Mouse (Mus musculus): Measurements from ENCODE around the gene Luc7l3. TPM values are rescaled to one million over a fixed set of nuclear protein-coding genes. Genes with fewer than 3 reads are reported as not detected.

The Luc7l3 gene
- polyA plus RNA-seq, 1 experiment from 2014 or later, result 79.4 TPM

DNA sequence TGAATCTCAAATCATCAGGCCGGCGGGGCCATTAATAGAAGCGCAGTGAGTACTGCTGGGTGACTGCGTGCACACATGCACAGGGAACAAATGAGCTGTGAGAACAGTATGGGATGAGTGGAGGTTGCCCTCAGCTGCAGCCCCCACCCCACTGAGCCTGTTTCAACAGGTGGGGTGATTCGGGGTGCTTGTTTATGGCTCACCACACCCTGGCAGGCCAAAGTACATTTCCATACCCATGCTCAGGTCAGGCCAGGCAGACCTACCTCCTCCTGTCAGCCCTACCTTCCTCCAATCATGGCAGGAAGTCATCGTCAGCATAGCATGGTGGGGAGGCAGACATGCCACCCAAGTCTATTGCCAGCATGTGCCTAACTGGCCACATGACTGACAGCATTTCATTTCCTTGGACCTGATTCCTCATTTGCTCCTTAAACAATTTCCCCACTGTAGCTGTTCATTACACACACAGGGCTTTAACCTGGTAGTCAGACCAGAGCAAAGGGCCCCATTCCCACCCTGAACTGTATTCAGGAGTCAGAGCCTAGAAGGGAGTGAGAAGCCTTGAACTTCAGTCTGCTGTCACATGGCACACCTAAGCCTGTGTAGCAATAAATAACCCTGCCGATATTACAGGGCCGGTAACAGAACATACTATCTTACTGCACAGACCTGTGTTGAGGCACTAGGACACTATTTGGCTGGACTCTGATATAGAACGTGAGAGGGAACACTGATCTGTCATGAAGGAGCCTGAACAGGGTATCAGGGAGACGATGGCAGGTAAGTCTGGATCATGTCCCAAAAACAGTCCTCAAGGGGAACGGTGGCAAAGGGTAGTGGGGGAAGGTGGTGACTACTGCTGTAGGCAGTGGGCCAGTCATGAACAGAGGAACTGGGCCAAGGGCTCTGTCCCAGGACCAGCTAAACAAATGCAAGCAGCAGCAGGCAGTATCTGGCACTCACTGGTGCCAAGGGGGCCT is 40.3 kb downstream of the Luc7l3 start, which contains the start of gene Gm21885:
Gm21885 (plus strand) TSS at position 675 of the 983 bp plus-strand sequence.
- no peak within 1 kb of the TSS for H3K4me2 ChIP-seq (replicated peaks; ENCODE audit: low read depth, low read length)
- no peaks in the 10 kb centered on the region for H3K27me3 ChIP-seq (replicated peaks; ENCODE audit: insufficient read depth, low read length)
- ATAC-seq (no peak), DNase-seq (ENCODE audit: low spot score) (no peak)
- H3K36me3 ChIP-seq (ENCODE audit: insufficient read depth, low read length), result no peaks in the 10 kb centered on the region
- H3K4me1 ChIP-seq (ENCODE audit: insufficient read depth, low read depth, low read length), result no peaks in the 10 kb centered on the region
- no peak for TF ChIP-seq CTCF (IDR thresholded peaks at IDR 0.05)
- no peak for TF ChIP-seq EP300 (IDR thresholded peaks at IDR 0.05)
- no peak within 1 kb of the TSS for H3K4me3 ChIP-seq (ENCODE audit: low read depth, low read length)
- 66% methylated on average over 11 of the region's 11 CpGs for WGBS
- H3K9ac ChIP-seq (replicated peaks; ENCODE audit: low read depth), result no peak within 1 kb of the TSS
- H3K9me3 ChIP-seq (ENCODE audit: low read length), result no peaks in the 10 kb centered on the region
- no peak within 1 kb of the TSS for H3K27ac ChIP-seq (ENCODE audit: low read length)

- no peaks in the 10 kb centered on the region for H3K4me1 ChIP-seq (ENCODE audit: insufficient read depth, low read depth, low read length)
- ATAC-seq, result peak; percentile 81
- no peak overlapping the region for H3K9ac ChIP-seq (replicated peaks; ENCODE audit: low read depth)
- no peaks in the 10 kb centered on the region for H3K27me3 ChIP-seq (replicated peaks; ENCODE audit: insufficient read depth, low read length)
- peak; percentile 95 for DNase-seq (ENCODE audit: low spot score)
- H3K36me3 ChIP-seq (ENCODE audit: insufficient read depth, low read length), result no peaks in the 10 kb centered on the region
- H3K9me3 ChIP-seq (ENCODE audit: low read length), result no peaks in the 10 kb centered on the region
- H3K4me3 ChIP-seq (ENCODE audit: low read depth, low read length), result peak overlapping the region; percentile 34
- H3K4me2 ChIP-seq (replicated peaks; ENCODE audit: low read depth, low read length), result peak overlapping the region; percentile 58
- TF ChIP-seq CTCF (IDR thresholded peaks at IDR 0.05) (peak; percentile 98), EP300 (IDR thresholded peaks at IDR 0.05) (no peak)
- no peak overlapping the region for H3K27ac ChIP-seq (ENCODE audit: low read length)
- WGBS, result 5% methylated on average over 20 of the region's 20 CpGs
Measured at GRCm38 (mm10) chr11:94276869-94277337, 44.9 kb downstream of the Luc7l3 start.

DNA sequence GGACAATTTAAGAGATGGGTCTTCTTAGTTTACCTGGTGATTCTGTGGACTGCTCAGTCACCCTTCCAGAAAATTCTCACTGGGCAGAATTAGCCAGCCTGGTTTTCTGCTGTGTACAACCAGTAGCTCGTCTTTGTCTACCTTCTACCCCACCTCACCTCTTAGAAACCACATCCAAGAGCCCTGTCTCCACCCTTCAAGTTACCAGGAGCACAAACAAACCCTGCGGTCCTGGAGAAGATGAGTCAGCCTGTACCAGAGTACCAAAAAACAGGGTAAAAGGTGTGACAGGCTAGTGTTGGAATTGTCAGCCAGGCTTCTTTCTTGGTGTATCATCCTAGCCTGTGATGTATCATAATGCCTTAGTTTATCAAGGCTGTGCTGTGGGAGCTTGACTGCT is 46.1 kb downstream of the Luc7l3 start:
- Histone ChIP-seq H3K27ac (ENCODE audit: low read length) (no peak overlapping the region), H3K4me3 (ENCODE audit: low read depth, low read length) (no peak overlapping the region), H3K9me3 (ENCODE audit: low read length) (no peaks in the 10 kb centered on the region), H3K27me3 (replicated peaks; ENCODE audit: insufficient read depth, low read length) (no peaks in the 10 kb centered on the region), H3K4me1 (ENCODE audit: insufficient read depth, low read depth, low read length) (no peaks in the 10 kb centered on the region), H3K9ac (replicated peaks; ENCODE audit: low read depth) (no peak overlapping the region), H3K36me3 (ENCODE audit: insufficient read depth, low read length) (no peaks in the 10 kb centered on the region), H3K4me2 (replicated peaks; ENCODE audit: low read depth, low read length) (no peak overlapping the region)
- WGBS, result 78% methylated on average over 2 of the region's 2 CpGs
- DNase-seq (ENCODE audit: low spot score) (no peak), ATAC-seq (no peak)
- TF ChIP-seq EP300 (IDR thresholded peaks at IDR 0.05), result no peak
- TF ChIP-seq CTCF (IDR thresholded peaks at IDR 0.05), result no peak

GRCm38 (mm10) chr11:94275226-94275625 is 46.6 kb downstream of the Luc7l3 start:
- Histone ChIP-seq H3K9me3 (ENCODE audit: low read length) (no peaks in the 10 kb centered on the region), H3K4me1 (ENCODE audit: insufficient read depth, low read depth, low read length) (no peaks in the 10 kb centered on the region), H3K9ac (replicated peaks; ENCODE audit: low read depth) (no peak overlapping the region), H3K27me3 (replicated peaks; ENCODE audit: insufficient read depth, low read length) (no peaks in the 10 kb centered on the region), H3K4me3 (ENCODE audit: low read depth, low read length) (no peak overlapping the region), H3K4me2 (replicated peaks; ENCODE audit: low read depth, low read length) (no peak overlapping the region), H3K27ac (ENCODE audit: low read length) (no peak overlapping the region), H3K36me3 (ENCODE audit: insufficient read depth, low read length) (no peaks in the 10 kb centered on the region)
- no peak for ATAC-seq
- WGBS, result 76% methylated on average over 7 of the region's 7 CpGs
- TF ChIP-seq EP300 (IDR thresholded peaks at IDR 0.05) (no peak), CTCF (IDR thresholded peaks at IDR 0.05) (no peak)
- no peak for DNase-seq (ENCODE audit: low spot score)

GRCm38 (mm10) chr11:94274206-94274867 is 47.5 kb downstream of the Luc7l3 start:
- Histone ChIP-seq H3K4me3 (ENCODE audit: low read depth, low read length) (no peak overlapping the region), H3K27ac (ENCODE audit: low read length) (no peak overlapping the region), H3K9me3 (ENCODE audit: low read length) (no peaks in the 10 kb centered on the region), H3K4me2 (replicated peaks; ENCODE audit: low read depth, low read length) (no peak overlapping the region), H3K27me3 (replicated peaks; ENCODE audit: insufficient read depth, low read length) (no peaks in the 10 kb centered on the region), H3K36me3 (ENCODE audit: insufficient read depth, low read length) (no peaks in the 10 kb centered on the region), H3K9ac (replicated peaks; ENCODE audit: low read depth) (no peak overlapping the region), H3K4me1 (ENCODE audit: insufficient read depth, low read depth, low read length) (no peaks in the 10 kb centered on the region)
- TF ChIP-seq CTCF (IDR thresholded peaks at IDR 0.05) (no peak), EP300 (IDR thresholded peaks at IDR 0.05) (no peak)
- WGBS, result 76% methylated on average over 9 of the region's 10 CpGs
- DNase-seq (ENCODE audit: low spot score), result no peak
- ATAC-seq, result no peak
